Mouse (Mus musculus): ENCODE results near the gene Aatk. TPM values are rescaled to one million over a fixed set of nuclear protein-coding genes. Genes with fewer than 3 reads are reported as not detected.

Aatk gene
- polyA plus RNA-seq, 1 experiment from 2014 or later, result 2.0 TPM

DNA sequence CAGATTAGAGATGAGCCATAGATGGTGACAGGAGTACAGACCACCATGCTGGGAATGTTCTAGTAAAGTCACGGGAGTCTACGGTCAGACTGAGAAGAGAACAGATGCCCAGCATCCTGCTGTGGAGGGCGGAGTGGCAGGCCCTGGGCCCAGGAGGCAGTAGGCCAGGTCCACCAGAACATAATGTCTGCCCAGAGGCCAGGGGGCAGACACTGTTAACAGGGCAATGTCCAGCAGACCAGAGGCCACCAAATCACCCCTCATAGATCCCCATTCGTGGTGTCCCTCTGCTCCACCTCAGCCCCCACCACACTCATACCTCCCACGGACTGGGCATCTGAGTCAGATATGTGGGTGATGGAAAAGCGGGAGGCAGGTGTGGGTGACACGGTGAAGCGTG, 38.0 kb downstream of the Aatk start:
- Histone ChIP-seq H3K27me3 (ENCODE audit: control insufficient read depth, insufficient read depth, low read depth, low read length) (no peaks in the 10 kb centered on the region), H3K9me3 (ENCODE audit: control insufficient read depth, low read length) (no peaks in the 10 kb centered on the region), H3K4me3 (ENCODE audit: low read length) (no peak overlapping the region), H3K4me1 (replicated peaks; ENCODE audit: control insufficient read depth, insufficient read depth, low read length) (peaks cover 10% of the 10 kb centered on the region), H3K36me3 (ENCODE audit: control insufficient read depth, insufficient read depth, low read length) (no peaks in the 10 kb centered on the region), H3K27ac (ENCODE audit: low read length) (no peak overlapping the region), H3K4me2 (ENCODE audit: low read depth, low read length) (no peak overlapping the region), H3K9ac (ENCODE audit: low read length) (no peak overlapping the region)
- ATAC-seq (ENCODE audit: low read depth), result no peak
- WGBS, result 84% methylated on average over 8 of the region's 8 CpGs

- Histone ChIP-seq H3K9ac (ENCODE audit: low read length) (no peak overlapping the region), H3K4me1 (replicated peaks; ENCODE audit: control insufficient read depth, insufficient read depth, low read length) (peaks cover 8% of the 10 kb centered on the region), H3K27ac (ENCODE audit: low read length) (no peak overlapping the region), H3K9me3 (ENCODE audit: control insufficient read depth, low read length) (no peaks in the 10 kb centered on the region), H3K4me2 (ENCODE audit: low read depth, low read length) (no peak overlapping the region), H3K4me3 (ENCODE audit: low read length) (no peak overlapping the region), H3K36me3 (ENCODE audit: control insufficient read depth, insufficient read depth, low read length) (no peaks in the 10 kb centered on the region), H3K27me3 (ENCODE audit: control insufficient read depth, insufficient read depth, low read depth, low read length) (no peaks in the 10 kb centered on the region)
- ATAC-seq (ENCODE audit: low read depth), result no peak
- WGBS, result 100% methylated on average over 1 of the region's 1 CpGs
Observed at GRCm38 (mm10) chr11:120008501-120008900, 38.5 kb downstream of the Aatk start.

GRCm38 (mm10) chr11:120007496-120008080, 39.4 kb downstream of the Aatk start:
- no peak overlapping the region for H3K27ac ChIP-seq (ENCODE audit: low read length)
- H3K4me3 ChIP-seq (ENCODE audit: low read length), result no peak overlapping the region
- H3K4me2 ChIP-seq (ENCODE audit: low read depth, low read length), result no peak overlapping the region
- WGBS, result 52% methylated on average over 4 of the region's 4 CpGs
- no peak for ATAC-seq (ENCODE audit: low read depth)
- 0 out of 2 replicates have a peak, but pooled peaks cover 6% of the 10 kb centered on the region for H3K4me1 ChIP-seq (replicated peaks; ENCODE audit: control insufficient read depth, insufficient read depth, low read length)
- H3K27me3 ChIP-seq (ENCODE audit: control insufficient read depth, insufficient read depth, low read depth, low read length), result no peaks in the 10 kb centered on the region
- no peaks in the 10 kb centered on the region; the same call in 1 of the 2 replicates for H3K36me3 ChIP-seq (ENCODE audit: control insufficient read depth, insufficient read depth, low read length)
- no peak overlapping the region for H3K9ac ChIP-seq (ENCODE audit: low read length)
- H3K9me3 ChIP-seq (ENCODE audit: control insufficient read depth, low read length), result no peaks in the 10 kb centered on the region

DNA sequence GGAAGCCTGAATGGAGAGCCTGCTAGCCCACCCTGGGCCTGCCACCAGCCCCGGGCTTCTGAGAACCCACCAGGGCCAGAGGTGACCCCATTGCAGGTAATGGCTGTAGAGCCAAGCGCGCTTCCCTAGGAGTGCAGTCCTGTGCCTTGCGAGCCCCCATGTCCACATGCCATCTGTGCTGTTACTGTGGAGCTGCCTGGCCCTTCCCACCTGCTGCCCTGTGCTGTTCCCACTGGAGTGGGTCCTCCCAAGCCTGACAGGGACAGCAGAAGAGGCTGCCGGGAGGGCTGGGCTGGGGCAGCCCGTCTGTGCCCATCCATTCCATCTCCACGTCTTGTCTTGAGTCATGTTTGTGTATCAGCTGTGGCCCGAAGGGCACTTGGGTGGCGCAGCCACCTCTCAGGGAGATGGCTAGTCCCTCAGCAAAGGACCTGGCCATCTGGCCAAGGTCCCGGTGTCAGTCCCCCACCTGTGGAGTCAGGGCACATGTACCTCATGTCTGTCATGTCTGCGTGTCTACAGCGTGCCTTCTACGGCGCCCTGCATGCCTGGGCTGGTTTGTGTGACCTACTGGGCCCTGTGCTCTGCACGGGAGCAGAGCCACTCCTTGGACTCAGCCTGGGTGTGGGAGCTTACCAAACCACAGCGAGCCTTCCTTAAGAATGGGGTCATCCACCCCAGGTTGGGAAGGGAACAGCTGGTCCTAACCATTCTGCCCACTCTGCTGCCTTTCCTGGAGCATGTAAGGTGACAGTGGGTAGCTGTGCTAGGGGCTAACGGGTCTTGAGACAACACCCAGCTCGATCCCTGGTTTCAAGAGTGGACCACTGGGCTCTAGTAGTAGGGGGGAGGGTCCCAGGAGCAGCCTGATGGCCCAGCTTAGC, 41.3 kb downstream of the Aatk start:
- no peak overlapping the region for H3K4me2 ChIP-seq (ENCODE audit: low read depth, low read length)
- no peak overlapping the region for H3K27ac ChIP-seq (ENCODE audit: low read length)
- H3K4me3 ChIP-seq (ENCODE audit: low read length), result no peak overlapping the region
- ATAC-seq (ENCODE audit: low read depth), result no peak
- WGBS, result 87% methylated on average over 18 of the region's 18 CpGs
- no peaks in the 10 kb centered on the region for H3K27me3 ChIP-seq (ENCODE audit: control insufficient read depth, insufficient read depth, low read depth, low read length)
- no peak overlapping the region for H3K9ac ChIP-seq (ENCODE audit: low read length)
- no peaks in the 10 kb centered on the region for H3K4me1 ChIP-seq (replicated peaks; ENCODE audit: control insufficient read depth, insufficient read depth, low read length)
- no peaks in the 10 kb centered on the region for H3K9me3 ChIP-seq (ENCODE audit: control insufficient read depth, low read length)
- H3K36me3 ChIP-seq (ENCODE audit: control insufficient read depth, insufficient read depth, low read length), result no peaks in the 10 kb centered on the region; the same call in 1 of the 2 replicates

GRCm38 (mm10) chr11:120002634-120003220, 44.2 kb downstream of the Aatk start:
- Histone ChIP-seq H3K4me3 (ENCODE audit: low read length) (no peak overlapping the region), H3K4me2 (ENCODE audit: low read depth, low read length) (no peak overlapping the region), H3K9me3 (ENCODE audit: control insufficient read depth, low read length) (no peaks in the 10 kb centered on the region), H3K27me3 (ENCODE audit: control insufficient read depth, insufficient read depth, low read depth, low read length) (no peaks in the 10 kb centered on the region), H3K27ac (ENCODE audit: low read length) (no peak overlapping the region), H3K4me1 (replicated peaks; ENCODE audit: control insufficient read depth, insufficient read depth, low read length) (no peaks in the 10 kb centered on the region), H3K36me3 (ENCODE audit: control insufficient read depth, insufficient read depth, low read length) (peaks cover 3% of the 10 kb centered on the region), H3K9ac (ENCODE audit: low read length) (no peak overlapping the region)
- no peak for ATAC-seq (ENCODE audit: low read depth)
- 97% methylated on average over 7 of the region's 7 CpGs for WGBS

DNA sequence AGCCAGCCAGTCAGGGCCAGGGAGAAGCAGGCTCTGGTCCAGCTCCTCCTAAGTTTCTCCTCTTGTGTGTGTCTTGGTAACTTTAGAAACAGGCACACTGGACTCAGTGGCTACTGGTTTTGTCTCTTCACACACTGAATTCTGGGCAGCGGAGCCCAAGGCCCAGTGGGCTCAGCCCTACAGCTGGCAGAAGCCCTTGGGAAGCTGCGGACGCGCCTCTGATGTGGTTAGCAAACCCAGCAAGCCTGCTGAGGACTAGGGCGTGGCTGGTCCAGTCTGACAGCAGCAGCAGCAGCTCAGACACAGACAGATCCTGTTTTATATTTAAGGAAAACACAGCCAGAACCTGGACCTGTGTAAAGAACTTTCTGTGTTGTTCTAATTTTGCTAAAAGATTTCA, 44.9 kb downstream of the Aatk start:
- H3K4me2 ChIP-seq (ENCODE audit: low read depth, low read length), result no peak overlapping the region
- peaks cover 6% of the 10 kb centered on the region for H3K36me3 ChIP-seq (ENCODE audit: control insufficient read depth, insufficient read depth, low read length)
- no peaks in the 10 kb centered on the region for H3K4me1 ChIP-seq (replicated peaks; ENCODE audit: control insufficient read depth, insufficient read depth, low read length)
- no peak for ATAC-seq (ENCODE audit: low read depth)
- WGBS, result 77% methylated on average over 5 of the region's 5 CpGs
- no peak overlapping the region for H3K9ac ChIP-seq (ENCODE audit: low read length)
- no peak overlapping the region for H3K27ac ChIP-seq (ENCODE audit: low read length)
- no peaks in the 10 kb centered on the region for H3K9me3 ChIP-seq (ENCODE audit: control insufficient read depth, low read length)
- H3K4me3 ChIP-seq (ENCODE audit: low read length), result no peak overlapping the region
- no peaks in the 10 kb centered on the region for H3K27me3 ChIP-seq (ENCODE audit: control insufficient read depth, insufficient read depth, low read depth, low read length)

DNA sequence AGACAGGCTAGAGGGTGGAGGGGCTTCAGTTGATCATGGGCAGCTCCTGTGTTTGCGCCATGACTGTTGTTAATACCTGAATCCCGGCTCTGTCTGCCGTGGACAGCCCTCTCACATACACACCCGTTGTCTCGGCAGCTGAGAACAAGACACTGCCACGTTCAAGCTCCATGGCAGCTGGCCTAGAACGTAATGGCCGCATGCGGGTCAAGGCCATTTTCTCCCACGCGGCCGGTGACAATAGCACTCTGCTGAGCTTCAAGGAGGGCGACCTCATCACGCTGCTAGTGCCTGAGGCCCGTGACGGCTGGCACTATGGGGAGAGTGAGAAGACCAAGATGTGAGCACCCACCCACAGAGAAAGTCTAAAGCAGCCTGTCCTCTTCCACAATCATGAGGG, 49.6 kb downstream of the Aatk start:
- Histone ChIP-seq H3K9ac (ENCODE audit: low read length) (no peak overlapping the region), H3K27ac (ENCODE audit: low read length) (no peak overlapping the region), H3K4me2 (ENCODE audit: low read depth, low read length) (no peak overlapping the region), H3K9me3 (ENCODE audit: control insufficient read depth, low read length) (no peaks in the 10 kb centered on the region), H3K27me3 (ENCODE audit: control insufficient read depth, insufficient read depth, low read depth, low read length) (no peaks in the 10 kb centered on the region), H3K4me3 (ENCODE audit: low read length) (no peak overlapping the region), H3K36me3 (ENCODE audit: control insufficient read depth, insufficient read depth, low read length) (peaks cover 12% of the 10 kb centered on the region; the same call in 1 of the 2 replicates), H3K4me1 (replicated peaks; ENCODE audit: control insufficient read depth, insufficient read depth, low read length) (no peaks in the 10 kb centered on the region)
- 87% methylated on average over 16 of the region's 16 CpGs for WGBS
- no peak for ATAC-seq (ENCODE audit: low read depth)

DNA sequence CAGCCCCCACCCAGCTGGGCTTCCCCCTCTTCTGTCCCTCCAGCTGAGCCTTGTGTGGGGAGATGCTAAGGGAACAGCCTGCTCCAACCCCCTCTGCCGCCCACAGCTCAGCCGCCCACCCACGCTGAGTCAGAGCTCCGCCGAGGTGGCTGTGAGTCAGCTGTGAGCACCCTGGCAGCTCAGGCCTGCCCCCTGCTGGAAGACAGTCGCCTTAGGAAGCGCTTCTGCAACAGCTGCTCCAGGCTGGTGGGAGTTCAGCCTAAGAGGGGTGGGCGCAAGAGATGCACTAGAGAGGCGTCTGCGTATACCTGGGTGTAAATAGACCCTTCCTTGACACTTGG, 55.7 kb downstream of the Aatk start:
- Histone ChIP-seq H3K9me3 (ENCODE audit: control insufficient read depth, low read length) (no peaks in the 10 kb centered on the region), H3K4me1 (replicated peaks; ENCODE audit: control insufficient read depth, insufficient read depth, low read length) (peaks cover 35% of the 10 kb centered on the region), H3K9ac (ENCODE audit: low read length) (0 out of 2 replicates have a peak overlapping the region, but pooled peaks have one; percentile 25), H3K27me3 (ENCODE audit: control insufficient read depth, insufficient read depth, low read depth, low read length) (no peaks in the 10 kb centered on the region), H3K4me3 (ENCODE audit: low read length) (no peak overlapping the region), H3K36me3 (ENCODE audit: control insufficient read depth, insufficient read depth, low read length) (peaks cover 6% of the 10 kb centered on the region; the same call in 1 of the 2 replicates), H3K4me2 (ENCODE audit: low read depth, low read length) (peak overlapping the region; percentile 25; the same call in 1 of the 2 replicates), H3K27ac (ENCODE audit: low read length) (peak overlapping the region; percentile 53)
- 6% methylated on average over 10 of the region's 10 CpGs for WGBS
- ATAC-seq (ENCODE audit: low read depth), result peak; percentile 79

DNA sequence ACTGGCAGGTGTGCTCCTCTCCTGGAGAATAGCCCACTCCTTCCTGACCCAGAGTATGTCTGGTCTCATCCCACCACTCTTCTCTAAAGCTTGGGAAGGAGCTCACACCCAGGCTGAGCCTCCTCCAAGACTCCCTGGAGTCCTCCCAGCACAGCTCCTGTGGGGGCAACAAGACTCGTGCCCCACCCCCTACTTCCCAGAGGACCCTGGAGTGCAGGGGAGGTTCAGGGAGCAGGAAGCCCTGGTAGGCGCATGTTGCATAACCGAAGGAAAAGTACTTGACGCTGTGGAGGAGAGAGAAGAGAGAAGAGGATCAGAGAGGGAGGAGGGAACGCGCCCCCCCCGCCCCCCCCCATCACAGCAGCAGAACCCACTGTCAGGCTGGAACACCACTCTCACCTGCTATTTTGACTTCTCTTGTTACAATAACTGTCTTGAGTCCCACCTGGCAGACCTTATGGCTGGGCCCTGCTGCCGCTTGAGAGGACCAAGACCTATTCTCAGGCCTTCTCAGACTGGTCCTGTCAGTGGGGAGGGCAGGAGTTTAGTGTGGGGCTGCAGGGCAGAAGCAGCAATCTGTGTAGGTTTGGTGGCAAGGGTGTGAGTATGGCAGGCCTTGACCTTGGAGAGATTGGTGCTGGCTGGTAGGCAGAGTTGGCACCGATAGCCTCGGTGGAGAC, 56.2 kb downstream of the Aatk start:
- Histone ChIP-seq H3K9me3 (ENCODE audit: control insufficient read depth, low read length) (no peaks in the 10 kb centered on the region), H3K36me3 (ENCODE audit: control insufficient read depth, insufficient read depth, low read length) (peaks cover 10% of the 10 kb centered on the region), H3K4me1 (replicated peaks; ENCODE audit: control insufficient read depth, insufficient read depth, low read length) (peaks cover 35% of the 10 kb centered on the region), H3K27ac (ENCODE audit: low read length) (peak overlapping the region; percentile 53), H3K4me2 (ENCODE audit: low read depth, low read length) (peak overlapping the region; percentile 25; the same call in 1 of the 2 replicates), H3K4me3 (ENCODE audit: low read length) (no peak overlapping the region), H3K9ac (ENCODE audit: low read length) (peak overlapping the region; percentile 36; the same call in 1 of the 2 replicates), H3K27me3 (ENCODE audit: control insufficient read depth, insufficient read depth, low read depth, low read length) (no peaks in the 10 kb centered on the region)
- WGBS, result 36% methylated on average over 10 of the region's 10 CpGs
- peak; percentile 32 for ATAC-seq (ENCODE audit: low read depth)

All from lung, embryonic 16.5 days (tissue).